In genomic region chr1:167393281-167393680, GRCm38 (mm10) we compare ENCODE assay signal across 8 mouse cellular contexts. TPM values are rescaled to one million over a fixed set of nuclear protein-coding genes. Genes with fewer than 3 reads are reported as not detected.
A peak's percentile ranks its signal among the peaks of the same experiment; 100 is the strongest.
DNase-seq lines count a peak whose midpoint lies in the region; ATAC-seq lines count a peak whose summit lies in the region.

No protein-coding gene starts in this region.

- DNase-seq in kidney, adult 9 months: peak; percentile 49
- no peak for DNase-seq in kidney, adult 18-20 months
- DNase-seq in MEL-GATA-1-ER (ENCODE audit: extremely low read depth, low read depth): peak; percentile 44
- no peak for DNase-seq in forebrain, embryonic 11.5 days (ENCODE audit: low spot score)
- DNase-seq in liver, embryonic 11.5 days (ENCODE audit: low spot score): no peak
- DNase-seq in B cell, adult 2 months: no peak
- DNase-seq in cerebellum, postnatal 4 days (ENCODE audit: low spot score in 2 of 2): no peak

- 2% methylated on average over 15 of the region's 15 CpGs for WGBS in forebrain, embryonic 11.5 days
- 1% methylated on average over 15 of the region's 15 CpGs for WGBS in liver, embryonic 11.5 days
- under 1% methylated on average over 15 of the region's 15 CpGs for WGBS in stomach, embryonic 14.5 days

- H3K27me3 ChIP-seq in forebrain, embryonic 11.5 days (ENCODE audit: control insufficient read depth, insufficient read depth, low read length): peaks cover 7% of the 10 kb centered on the region; the same call in 1 of the 2 replicates
- H3K27me3 ChIP-seq in liver, embryonic 11.5 days (replicated peaks; ENCODE audit: control insufficient read depth, insufficient read depth, low read length): no peaks in the 10 kb centered on the region
- no peaks in the 10 kb centered on the region for H3K27me3 ChIP-seq in stomach, embryonic 14.5 days (ENCODE audit: control insufficient read depth, insufficient read depth, low read length)

- peak overlapping the region; percentile 79 for H3K4me2 ChIP-seq in forebrain, embryonic 11.5 days (ENCODE audit: low read depth, low read length, severe bottlenecking)
- peak overlapping the region; percentile 64 for H3K4me2 ChIP-seq in liver, embryonic 11.5 days
- H3K4me2 ChIP-seq in stomach, embryonic 14.5 days (replicated peaks; ENCODE audit: low read depth, low read length): peak overlapping the region; percentile 91

- no peaks in the 10 kb centered on the region for H3K9me3 ChIP-seq in forebrain, embryonic 11.5 days (ENCODE audit: control insufficient read depth, low read length)
- H3K9me3 ChIP-seq in liver, embryonic 11.5 days (ENCODE audit: control insufficient read depth, low read length): no peaks in the 10 kb centered on the region
- H3K9me3 ChIP-seq in stomach, embryonic 14.5 days (ENCODE audit: control insufficient read depth, low read depth, low read length): no peaks in the 10 kb centered on the region

- H3K36me3 ChIP-seq in forebrain, embryonic 11.5 days (ENCODE audit: control insufficient read depth, insufficient read depth, low read length): no peaks in the 10 kb centered on the region
- no peaks in the 10 kb centered on the region for H3K36me3 ChIP-seq in liver, embryonic 11.5 days (ENCODE audit: control insufficient read depth, insufficient read depth, low read length)
- H3K36me3 ChIP-seq in stomach, embryonic 14.5 days (ENCODE audit: control insufficient read depth, insufficient read depth, low read length): no peaks in the 10 kb centered on the region

- H3K9ac ChIP-seq in forebrain, embryonic 11.5 days (ENCODE audit: low read length): peak overlapping the region; percentile 85
- peak overlapping the region; percentile 84 for H3K9ac ChIP-seq in liver, embryonic 11.5 days (ENCODE audit: low read depth, low read length)
- H3K9ac ChIP-seq in stomach, embryonic 14.5 days (replicated peaks; ENCODE audit: low read depth, low read length): peak overlapping the region; percentile 50; the same call in 1 of the 2 replicates

- peak; percentile 34 for ATAC-seq in forebrain, embryonic 11.5 days (replicated peaks; ENCODE audit: low FRiP score)
- ATAC-seq in liver, embryonic 11.5 days (replicated peaks; ENCODE audit: low FRiP score): peak; percentile 60
- ATAC-seq in stomach, embryonic 14.5 days (ENCODE audit: insufficient number of reproducible peaks, insufficient read depth, low FRiP score, low read depth): peak; percentile 14

- peak overlapping the region; percentile 65 for H3K4me3 ChIP-seq in forebrain, embryonic 11.5 days (ENCODE audit: low read depth, low read length)
- peak overlapping the region; percentile 75 for H3K4me3 ChIP-seq in liver, embryonic 11.5 days (ENCODE audit: low read depth, low read length)
- H3K4me3 ChIP-seq in stomach, embryonic 14.5 days (ENCODE audit: low read depth, low read length): peak overlapping the region; percentile 55

- peaks cover 4% of the 10 kb centered on the region; the same call in 1 of the 2 replicates for H3K4me1 ChIP-seq in forebrain, embryonic 11.5 days (replicated peaks; ENCODE audit: control insufficient read depth, insufficient read depth, low read length)
- peaks cover 17% of the 10 kb centered on the region for H3K4me1 ChIP-seq in liver, embryonic 11.5 days (replicated peaks; ENCODE audit: control insufficient read depth, insufficient read depth, low read length)
- no peaks in the 10 kb centered on the region for H3K4me1 ChIP-seq in stomach, embryonic 14.5 days (ENCODE audit: control insufficient read depth, insufficient read depth, low read length)

- H3K27ac ChIP-seq in forebrain, embryonic 11.5 days (ENCODE audit: low read depth, low read length): no peak overlapping the region
- peak overlapping the region; percentile 73 for H3K27ac ChIP-seq in liver, embryonic 11.5 days (ENCODE audit: low read depth, low read length)
- H3K27ac ChIP-seq in stomach, embryonic 14.5 days (ENCODE audit: low read length): peak overlapping the region; percentile 74; the same call in 1 of the 2 replicates

RNA-seq across cellular contexts. Expression of gene Mgst3, which starts 0.4 kb away (rescaled TPM):
- 51.8 and 54.0 TPM in 2 replicates for polyA plus RNA-seq in forebrain, embryonic 11.5 days (2014; fragmentation: Nextera tagmentation; extraction: Ambion mirVana)
- polyA plus RNA-seq in liver, embryonic 11.5 days (2014; fragmentation: Nextera tagmentation; extraction: Ambion mirVana): 242 and 253 TPM in 2 replicates
- polyA plus RNA-seq in stomach, embryonic 14.5 days (2014; fragmentation: Nextera tagmentation; extraction: Ambion mirVana): 144 and 153 TPM in 2 replicates

RNA-seq across cellular contexts. Expression of gene Aldh9a1, which starts 43.5 kb away (rescaled TPM):
- 38.3 and 41.4 TPM in 2 replicates for polyA plus RNA-seq in forebrain, embryonic 11.5 days (2014; fragmentation: Nextera tagmentation; extraction: Ambion mirVana)
- 112 and 129 TPM in 2 replicates for polyA plus RNA-seq in liver, embryonic 11.5 days (2014; fragmentation: Nextera tagmentation; extraction: Ambion mirVana)
- polyA plus RNA-seq in stomach, embryonic 14.5 days (2014; fragmentation: Nextera tagmentation; extraction: Ambion mirVana): 53.2 and 54.2 TPM in 2 replicates

Comparison
In these comparisons a context has a peak if more than half of its experiments do, and no peak if none do; other contexts are left out.
1. DNase-seq: peak in kidney, adult 9 months (single experiment) and MEL-GATA-1-ER (single experiment); none in kidney, adult 18-20 months (single experiment), forebrain, embryonic 11.5 days (single experiment), liver, embryonic 11.5 days (single experiment), B cell, adult 2 months (0 of 2) and cerebellum, postnatal 4 days (0 of 2).
2. Peak in every context shown above with its lines, with median percentiles within 50 percentile points of each other: ATAC-seq, H3K4me2 ChIP-seq, H3K4me3 ChIP-seq and H3K9ac ChIP-seq.